Mouse (Mus musculus) T-helper 2 cell (primary cell): ENCODE results near the gene Cyth4.

Experiments
- in situ Hi-C: fragments of 300-600 bp; cut with MboI, MseI; formaldehyde crosslinking; loops from one replicate; pipeline ENCODE4 v1.15.1; 2025; ENCODE audit warnings: high pct_unique_total_duplicates

The Cyth4 gene

DNA sequence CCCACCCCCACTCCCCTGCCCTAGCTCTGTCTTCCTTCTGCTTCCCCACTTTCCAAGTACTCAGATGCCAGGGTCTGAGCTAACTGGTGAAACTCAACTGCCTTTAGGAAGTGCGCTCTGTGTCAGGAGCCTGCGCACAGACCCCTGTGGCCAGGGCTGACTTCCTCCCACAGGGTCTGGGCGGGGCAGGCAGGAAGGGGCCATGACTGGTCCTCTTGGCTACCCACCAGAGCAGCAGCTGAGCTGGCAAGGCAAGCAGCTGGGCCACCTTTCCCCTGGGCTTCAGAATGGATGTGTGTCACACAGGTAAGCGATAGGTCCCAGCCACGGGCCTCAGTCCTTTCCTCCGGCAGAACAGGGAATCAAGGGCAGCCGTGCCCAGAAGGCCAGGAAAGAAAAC, at the start of gene Cyth4:
Gene Cyth4 (plus strand): TSS at position 134 of the 400 bp plus-strand sequence.
- in situ Hi-C loops: loop anchor here (10.0 kb wide), 1 partner anchor 782 kb away; no protein-coding TSS in a partner anchor

DNA sequence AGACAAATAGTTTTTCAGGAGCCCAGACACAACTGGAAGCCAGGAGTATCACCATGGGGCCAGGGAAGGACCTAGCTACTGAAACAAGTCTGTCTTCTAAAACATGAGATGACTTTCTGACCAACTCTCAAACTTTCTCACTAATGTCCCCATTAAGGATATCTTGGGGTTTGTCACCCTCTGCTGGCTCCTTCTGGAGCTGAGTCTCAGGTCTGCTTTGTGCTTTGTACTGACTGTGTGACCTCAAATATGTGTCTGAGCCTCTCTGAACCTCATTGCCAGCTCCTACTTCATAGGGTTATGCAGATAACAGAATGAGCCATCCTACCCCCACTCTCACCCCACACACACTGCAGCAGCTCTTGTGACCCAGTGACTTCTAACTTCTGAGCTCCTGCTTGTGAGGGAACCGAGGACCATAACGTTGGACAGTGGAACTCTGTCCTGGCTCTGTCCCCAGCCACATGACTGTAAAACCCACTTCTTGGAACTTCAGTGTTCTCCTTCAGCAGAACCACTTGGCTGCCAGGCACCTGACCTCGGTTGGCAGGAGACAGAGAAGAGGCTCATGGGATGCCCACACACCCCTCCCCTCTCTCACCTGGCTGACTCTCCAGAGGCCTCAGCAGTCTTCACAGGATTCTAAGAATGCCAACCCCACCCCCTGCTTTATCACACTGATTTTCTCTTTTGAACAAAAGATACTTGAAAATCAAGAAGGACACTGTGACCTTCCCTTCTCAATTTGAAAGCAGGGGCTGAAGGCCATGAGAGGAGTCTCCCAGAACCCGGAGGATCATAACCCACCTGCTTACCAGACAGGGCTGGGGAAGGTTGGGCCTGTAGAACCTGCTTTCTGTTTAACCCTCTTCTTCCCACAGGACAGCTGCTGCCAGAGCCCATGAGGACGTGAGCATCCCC, 49.2 kb upstream of the Cyth4 start:
- in situ Hi-C loops: no loop called here

DNA sequence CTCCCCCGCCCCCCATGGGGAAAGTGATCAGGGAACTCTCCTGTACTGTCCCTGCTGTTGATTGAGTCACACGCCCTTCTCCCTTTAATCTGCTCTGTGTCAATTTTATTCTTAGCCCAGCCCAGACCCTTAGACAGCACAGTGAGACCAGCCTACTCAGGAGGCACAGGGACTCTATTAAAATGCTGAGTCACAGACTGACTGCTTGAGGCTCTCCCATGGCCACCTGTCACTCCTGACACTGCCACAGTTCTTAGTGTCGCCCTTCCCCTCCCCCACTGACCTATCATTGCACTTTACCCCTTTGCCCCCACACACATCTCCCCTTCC, 48.5 kb upstream of the Cyth4 start:
- in situ Hi-C loops: no loop called here

DNA sequence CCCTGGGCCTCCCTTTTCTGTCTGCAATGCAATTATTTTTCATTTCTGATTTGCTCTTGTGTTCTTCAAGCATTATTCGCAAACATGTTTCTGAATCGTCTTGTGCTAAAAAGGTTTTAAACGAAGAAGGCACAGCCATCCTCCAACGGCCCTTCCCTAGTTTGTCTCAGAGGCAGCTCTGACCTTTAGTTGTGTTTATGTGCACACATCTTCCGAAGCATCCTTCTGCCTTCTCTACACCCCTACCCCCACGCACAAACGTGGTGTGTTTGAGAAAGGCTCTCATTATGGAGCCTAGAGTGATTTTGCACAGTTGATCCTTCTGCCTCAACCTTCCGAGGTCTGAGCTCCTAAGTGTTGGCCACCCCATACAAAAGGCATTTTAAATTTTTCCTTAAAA, 48.1 kb upstream of the Cyth4 start:
- in situ Hi-C loops: no loop called here

DNA sequence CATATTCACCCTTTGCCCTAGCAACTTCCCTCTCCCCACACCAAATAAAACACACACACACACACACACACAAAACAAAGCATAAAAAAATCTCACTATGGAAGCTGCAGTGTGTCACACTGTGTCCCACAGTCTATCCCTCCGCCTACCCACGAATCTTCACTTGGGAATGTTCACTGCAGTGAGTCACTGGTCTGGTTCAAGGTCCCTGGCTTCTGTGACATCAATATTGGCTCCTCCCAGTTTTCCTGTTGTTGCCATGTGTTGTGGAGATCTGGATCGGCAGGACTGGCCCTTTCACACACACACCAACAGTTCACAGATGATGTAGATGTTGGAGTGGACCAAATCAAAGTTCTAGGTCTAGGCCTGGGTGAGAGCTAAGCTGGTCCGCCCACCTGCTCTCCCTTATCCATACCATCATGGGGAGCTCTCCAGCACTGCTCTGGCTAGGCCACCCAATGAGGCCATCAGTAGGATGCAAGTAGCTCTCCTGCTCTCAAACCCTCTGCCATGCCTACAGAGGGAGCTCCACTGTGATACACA, 47.6 kb upstream of the Cyth4 start:
- in situ Hi-C loops: no loop called here

DNA sequence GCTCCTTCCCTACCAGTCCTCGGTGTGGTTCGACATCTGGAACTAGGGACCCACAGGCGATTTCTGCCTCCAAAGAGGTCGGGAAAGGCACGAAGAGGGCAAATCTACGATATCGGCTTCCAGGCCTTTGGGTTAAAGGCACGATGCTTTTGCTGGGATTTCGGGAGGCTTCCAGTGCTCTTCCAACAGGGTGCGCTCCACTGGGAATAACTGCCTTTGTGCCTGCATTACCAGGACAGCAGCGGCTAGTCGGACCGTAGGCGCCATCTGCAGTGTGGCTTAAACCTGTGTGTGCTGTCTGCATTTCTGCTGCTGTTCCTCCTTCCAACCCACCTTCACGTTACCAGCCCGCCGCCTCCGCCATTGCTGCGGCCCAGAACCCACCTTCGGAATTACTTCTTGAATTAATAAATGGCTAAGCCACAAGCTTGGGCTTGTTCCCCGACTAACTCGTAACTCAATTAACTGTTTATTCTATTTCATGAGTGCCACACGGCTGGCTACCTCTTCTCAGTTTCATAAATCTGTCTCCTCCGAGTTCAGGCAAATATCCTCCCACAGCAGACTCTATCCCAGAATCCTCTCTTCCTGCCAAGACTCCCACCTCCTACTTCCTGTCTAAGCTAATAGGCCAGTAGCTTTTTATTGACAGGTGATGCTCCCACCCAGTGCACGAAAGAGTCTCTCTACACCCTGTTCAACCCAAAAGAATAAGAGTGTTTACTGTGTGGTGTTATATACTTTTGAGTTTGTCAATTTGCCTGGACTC, 42.1 kb upstream of the Cyth4 start:
- in situ Hi-C loops: no loop called here

DNA sequence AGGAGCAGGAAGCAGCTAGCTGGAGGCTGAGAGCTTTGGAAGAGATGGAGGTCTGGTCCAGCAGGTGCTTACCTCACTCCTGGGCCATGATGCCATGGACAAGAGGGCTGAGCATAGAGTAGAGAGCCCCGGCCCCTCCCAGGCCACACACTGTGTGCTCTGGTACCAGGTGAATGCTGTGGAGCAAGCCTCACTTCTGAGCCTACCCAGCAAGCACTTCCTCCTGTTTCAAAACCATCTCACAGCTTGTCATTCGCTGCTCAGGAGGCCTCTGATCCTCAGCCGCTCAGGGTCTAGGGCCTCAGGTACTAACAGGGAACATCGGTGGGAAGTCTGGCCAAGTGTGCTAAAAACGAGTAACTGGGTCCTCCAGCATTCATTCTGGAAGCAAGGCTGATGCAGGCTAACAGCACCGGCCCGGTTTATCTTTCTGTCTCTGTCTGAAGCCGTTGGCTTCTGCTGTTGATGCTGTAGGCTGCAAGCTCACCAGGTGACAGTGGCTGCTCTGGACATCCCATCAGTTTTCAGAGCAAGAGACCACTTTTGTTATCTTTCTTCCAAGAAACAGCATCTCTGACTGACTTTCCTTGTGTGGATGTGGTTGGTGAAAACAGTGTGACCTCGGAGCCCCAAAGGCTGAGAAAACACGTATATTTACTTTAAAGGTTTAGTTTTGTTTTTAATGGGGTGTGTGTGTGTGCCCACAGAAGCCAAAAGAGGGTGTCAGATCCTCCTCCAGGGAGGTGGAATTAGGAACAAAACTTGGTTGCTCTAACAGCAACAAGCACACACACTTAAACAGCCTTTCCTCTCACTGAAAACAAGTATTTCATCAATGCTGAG, 38.9 kb upstream of the Cyth4 start:
- in situ Hi-C loops: no loop called here

DNA sequence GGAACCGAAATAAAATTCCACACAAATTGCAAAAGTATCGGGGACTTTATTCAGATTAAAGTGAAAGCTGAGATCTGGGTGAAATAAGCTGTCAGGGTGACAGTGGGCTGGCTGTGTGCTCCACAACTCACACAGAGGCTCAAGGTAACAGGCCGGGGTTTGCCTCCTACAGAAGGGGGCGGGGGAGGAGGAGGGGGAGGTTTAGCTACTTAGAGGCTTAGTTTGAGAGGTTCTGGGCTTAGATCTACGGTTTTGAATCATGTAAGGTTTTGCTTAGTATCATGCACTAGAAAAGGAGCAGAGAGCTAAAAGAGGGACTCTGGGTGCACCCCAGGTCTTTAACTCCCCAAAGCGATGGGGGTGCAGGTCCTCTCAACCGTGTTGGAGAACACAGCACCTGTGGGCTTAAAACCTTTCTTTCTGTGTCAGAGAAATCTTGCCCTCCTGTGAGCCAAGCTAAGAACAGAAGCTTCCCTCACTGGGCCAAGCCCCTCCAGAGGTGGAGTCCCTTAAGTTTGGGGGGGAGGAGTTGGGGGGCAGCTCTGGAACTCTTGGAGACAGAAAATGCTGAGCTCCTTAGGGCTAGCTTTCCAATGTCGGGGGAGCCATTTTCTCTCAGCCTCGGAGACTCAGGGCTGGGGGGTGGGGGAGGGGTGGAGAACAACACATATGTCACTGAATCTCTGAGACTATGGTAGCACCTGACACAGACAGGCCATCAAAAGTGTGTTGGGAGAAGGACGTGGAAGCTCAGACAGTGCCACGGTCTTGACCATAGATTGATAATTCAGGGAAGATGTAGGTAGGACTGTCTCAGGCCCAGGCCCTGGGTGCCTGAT, 37.5 kb upstream of the Cyth4 start:
- in situ Hi-C loops: no loop called here

DNA sequence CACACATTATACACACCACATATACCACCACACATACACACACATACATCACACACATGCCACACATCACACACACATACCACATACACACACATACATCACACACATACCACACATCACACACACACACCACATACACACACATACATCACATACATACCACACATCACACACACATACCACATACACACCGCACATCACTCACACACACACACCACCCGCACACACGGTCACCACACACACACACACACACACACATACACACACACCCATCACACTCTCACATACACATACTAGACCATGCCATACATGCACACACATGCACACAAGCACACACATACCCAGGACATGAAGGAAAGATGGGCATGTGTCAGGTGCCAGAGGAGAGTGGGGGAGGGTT, 33.5 kb upstream of the Cyth4 start:
- in situ Hi-C loops: no loop called here

DNA sequence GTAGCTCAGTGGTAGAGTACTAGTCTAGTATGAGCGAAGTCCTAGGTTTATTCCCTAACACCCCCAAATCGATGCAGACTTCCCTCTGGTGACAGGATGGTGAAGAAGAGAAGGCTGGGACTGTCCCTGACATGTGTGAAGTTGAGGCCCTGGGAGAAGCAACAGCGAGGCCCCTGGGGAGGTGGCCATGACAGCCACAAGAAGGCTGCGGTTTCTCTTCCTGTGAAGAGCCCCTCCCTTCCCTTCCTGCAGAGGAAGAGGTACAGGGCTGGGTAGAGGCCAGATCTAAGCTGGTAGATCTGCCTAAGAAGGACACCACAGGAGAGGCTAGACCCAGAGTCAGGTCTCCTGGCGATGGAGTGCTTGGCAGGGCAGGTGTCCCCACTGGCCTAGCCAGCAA, 32.9 kb upstream of the Cyth4 start:
- in situ Hi-C loops: no loop called here

DNA sequence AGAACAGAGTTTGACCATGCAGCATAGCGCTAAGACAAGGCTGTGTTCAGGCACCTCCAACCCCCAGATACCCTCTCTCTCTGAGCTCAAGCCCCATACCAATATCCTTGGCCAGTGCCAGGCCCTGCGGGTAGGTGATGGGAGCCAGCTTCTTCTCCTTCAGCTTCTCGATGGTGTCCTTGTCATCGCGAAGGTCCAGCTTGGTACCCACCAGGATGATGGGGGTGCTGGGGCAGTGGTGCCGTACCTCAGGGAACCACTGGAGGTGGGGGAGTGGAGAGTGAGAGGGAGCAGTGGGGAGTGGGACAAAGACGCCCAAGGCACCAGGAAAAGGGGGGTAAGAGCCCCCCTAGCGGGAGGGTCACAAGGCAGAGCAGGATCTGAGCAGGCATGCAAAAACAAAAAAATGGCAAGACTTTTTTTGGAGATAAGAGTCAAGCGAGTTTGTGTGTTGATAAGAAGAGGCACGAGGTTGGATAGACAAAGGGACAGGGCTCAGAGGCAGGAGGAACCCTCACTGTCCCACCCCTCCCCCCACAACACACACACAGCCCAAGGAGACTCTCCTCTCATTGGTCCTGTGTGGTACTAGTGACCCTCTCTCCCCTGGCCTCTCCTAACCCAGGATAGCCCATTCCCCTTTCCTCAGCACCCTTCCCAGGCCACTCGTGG, 31.9 kb upstream of the Cyth4 start:
- in situ Hi-C loops: no loop called here

DNA sequence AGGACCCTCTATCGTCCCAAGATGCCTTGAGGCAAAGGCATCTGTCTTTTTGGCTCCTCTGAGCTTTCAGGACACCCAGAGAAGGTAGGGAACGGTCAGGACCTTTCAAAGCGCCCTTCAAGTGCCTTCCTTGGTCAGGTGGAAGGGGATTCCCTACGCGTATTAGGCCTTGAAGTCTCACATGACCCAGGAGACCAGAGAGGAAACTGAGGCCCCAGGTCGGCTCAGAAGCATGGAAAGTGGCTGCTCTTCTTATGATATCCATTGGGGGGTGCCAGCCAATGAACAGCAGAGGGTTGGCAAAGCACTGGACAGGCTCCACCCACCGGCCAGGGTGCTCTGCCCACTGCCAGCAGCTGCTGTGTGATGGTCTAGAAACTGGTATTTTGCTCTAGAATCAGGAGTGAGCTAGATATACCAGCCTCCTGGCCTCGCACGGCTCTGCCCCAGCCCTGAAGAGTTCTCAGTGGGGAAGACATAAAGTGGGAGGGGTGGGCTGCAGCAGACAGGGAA, 29.2 kb upstream of the Cyth4 start:
- in situ Hi-C loops: no loop called here

DNA sequence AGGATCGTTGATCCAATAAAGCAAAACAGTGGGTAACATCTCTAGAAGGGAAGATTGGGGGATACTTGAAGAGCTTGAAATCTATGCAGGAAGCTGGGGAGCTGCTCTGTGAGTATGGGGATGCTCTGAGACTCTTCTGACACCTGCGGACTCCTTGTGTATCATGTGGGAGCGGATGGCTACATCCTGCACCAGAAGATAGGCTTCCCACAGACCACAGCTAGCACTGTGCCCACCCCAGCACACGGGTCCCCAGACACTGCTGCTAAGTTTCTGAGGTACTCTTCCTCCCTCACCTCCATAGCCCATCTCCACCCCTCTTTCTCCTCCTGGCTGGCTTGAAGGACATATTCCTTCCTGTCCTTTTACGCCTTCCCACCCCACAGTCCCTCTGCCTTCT, 26.7 kb upstream of the Cyth4 start:
- in situ Hi-C loops: no loop called here

DNA sequence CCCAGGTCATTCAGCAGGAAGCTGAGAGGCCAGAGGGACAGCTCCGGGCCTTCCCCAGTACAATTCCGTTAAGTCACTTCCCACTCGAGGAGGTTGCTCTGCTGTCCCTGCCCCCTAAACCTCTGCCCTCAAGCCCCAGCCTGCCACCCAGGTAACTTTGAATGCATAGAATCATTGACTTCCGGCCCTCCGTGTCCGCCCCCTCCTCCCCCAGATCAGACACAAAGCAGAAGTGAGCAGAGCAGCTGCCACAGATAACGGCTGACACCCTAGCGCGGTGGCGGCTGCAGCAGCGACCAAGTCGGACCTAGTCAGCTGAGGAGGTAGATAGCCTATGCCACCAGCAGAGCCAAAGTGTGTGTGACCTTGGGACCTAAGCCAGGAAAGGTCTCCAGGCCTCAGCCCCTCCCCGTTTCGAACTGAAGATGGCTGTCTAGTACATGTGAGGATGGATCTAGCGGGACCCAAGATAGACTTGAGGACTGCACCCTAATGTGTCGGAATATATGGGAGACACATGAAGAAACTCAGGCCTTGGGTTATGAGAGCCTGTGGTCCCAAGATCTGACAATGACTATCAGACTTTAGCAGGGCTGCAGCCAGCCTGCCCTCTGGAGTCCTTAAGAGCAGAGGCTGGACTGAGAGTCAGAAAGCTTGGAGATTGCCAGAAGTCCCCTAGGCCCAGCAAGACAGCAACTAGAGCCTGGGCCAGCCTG, 25.1 kb upstream of the Cyth4 start:
- in situ Hi-C loops: no loop called here

DNA sequence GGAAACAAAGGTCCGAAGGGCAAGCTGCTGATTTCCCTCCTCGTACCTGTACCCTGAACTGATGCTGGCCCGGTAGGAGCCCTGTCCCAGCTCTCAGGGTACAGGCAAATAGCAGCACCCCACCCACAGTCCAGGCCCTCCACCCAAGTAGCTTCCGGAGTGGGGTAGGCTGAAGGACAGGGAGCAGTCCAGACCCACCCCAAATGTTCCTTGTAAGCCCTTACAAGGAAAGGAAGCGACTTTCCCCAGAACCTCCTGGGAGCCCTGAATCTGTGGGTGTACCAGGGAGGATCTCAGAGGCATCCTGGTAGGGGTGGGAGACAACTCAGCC, 24.6 kb upstream of the Cyth4 start:
- in situ Hi-C loops: no loop called here

DNA sequence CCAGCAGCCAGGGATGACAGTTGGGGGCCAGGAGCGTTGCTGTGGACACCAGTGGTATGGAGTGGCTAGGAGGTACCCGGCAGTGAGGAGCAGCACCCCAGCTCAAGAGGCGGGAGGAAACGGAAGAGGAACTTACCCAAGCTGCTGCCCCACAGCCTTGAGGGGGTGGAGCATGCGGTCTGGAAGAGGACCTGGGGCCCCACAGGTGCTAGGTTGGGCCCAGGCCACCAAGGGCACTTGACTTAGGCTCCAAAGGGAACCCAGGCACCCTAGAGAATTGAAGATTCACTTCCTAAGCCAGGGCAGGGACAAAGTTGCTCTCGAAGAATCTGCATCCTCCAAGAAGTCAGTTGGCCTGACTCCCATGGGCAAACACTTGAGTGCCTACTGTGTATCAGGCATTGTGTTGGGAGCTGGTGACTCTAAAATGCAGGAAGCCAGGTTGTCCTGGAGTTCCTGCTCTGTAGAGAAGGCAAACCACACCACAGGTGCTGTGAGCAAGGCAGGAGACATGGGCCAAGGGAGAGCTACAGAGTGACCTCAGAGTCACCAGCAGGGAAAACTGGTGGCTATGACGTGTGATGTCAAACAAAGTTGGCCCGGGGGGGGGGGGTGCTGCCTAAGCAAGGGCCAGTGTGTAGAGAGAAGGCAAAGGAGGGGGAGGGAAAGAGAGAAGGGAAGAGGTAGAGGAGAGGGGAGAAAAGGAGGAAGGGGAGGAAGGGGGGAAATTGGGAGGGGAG, 24.0 kb upstream of the Cyth4 start, which contains the start of gene Rac2:
Gene Rac2 (minus strand): TSS at position 126 of the 740 bp plus-strand sequence.
- in situ Hi-C loops: no loop called here

DNA sequence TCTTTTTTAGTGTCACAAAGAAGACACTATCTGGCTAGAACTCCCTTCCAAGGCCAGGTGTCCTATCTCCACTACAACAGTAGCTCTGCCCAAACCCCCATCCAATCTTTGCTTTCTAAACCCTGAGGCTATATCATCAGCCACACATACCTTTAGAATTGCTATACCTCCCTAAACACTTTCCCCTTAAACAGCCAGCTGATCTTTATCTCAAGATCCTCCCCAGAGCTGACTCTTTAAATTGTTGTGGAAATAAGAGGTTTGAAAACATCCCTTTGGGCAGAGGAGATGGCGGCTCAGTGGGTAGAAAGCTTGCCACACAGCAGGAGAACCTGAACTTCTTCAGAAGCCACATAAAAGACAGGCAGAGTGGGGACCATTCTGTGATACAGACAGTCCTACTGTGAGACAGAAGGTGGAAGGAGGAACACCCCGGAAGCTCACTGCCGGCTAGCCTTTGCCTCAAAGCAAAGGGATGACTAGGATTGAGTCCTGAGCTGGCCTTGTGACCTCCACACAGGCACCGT, 20.5 kb upstream of the Cyth4 start:
- in situ Hi-C loops: no loop called here

DNA sequence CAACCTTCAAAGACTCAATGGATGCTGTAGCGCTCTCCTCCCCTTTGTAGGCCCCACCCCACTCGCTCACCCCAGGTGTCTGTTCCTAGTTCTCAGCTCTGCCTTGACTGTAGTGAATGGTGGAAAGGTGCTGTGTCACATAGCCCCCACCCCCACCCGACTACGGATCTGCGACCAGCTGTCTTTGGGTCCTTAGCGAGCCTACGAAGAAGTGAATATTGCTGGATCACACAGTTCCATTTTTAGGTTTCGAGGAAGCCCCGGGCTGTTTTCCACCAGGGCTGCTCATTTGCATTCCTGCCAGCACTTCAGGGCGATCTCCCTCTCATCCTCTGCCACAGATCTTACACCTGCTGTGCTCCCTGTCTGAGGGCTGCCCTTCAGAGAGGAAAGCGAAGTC, 13.5 kb upstream of the Cyth4 start:
- in situ Hi-C loops: no loop called here

DNA sequence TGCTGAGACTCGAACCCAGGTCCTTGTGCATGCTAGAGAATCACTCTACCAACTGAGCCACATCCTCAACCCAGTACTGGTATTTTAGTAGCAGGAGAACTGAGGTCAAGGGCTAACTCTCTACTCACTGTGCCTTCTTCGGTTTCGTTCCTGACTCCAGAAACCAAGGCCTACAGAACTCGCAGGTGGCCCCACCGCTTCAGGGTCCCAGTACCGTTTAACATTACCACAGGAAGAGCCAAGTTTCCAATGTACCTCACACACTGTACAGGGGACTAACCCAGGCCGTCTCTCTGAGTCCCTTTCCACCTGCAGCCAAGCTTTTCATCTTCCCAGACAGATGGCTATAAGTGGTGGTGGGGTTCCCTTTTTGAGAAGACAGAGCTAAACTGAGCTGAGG, 11.4 kb upstream of the Cyth4 start:
- in situ Hi-C loops: no loop called here
